In the genomic region with DNA sequence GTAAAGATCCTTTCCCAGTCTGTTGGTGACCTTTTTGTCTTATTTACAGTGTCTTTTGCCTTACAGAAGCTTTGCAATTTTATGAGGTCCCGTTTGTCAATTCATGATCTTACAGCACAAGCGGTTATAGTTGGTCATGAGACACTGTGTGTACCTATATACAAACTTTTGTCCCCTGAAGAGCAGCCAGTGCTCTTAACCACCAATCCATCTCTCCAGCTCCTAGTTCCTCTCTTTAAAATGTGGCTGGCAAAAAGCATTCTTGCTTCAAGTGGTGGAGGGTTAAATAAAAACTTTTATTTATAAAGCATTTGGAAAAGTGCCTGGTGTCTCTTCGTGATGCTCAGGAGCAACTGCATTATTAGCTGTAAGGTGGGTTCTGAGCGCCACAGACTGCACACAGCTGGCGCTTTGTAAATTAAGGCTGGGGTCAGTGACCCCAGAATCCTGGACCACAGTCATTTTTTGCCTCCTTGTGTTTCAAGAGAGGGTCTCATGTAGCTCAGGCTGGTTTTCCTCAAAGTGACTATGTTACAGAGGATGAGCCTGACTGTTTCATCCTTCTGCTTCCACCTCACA, we compare ENCODE assay signal across 10 mouse cellular contexts. TPM values are rescaled to one million over a fixed set of nuclear protein-coding genes. Genes with fewer than 3 reads are reported as not detected.
DNase-seq lines count a peak whose midpoint lies in the region; ATAC-seq and TF ChIP-seq lines count a peak whose summit lies in the region.
"Had no signal": no experiment of that assay in that cellular context is flagged by ENCODE, and none has a peak within 500 bp of the region (broad histone marks: within the 10 kb centered on the region; RNA-seq: fewer than 3 reads in every experiment).

No protein-coding gene starts in this region.

- no peaks in the 10 kb centered on the region for H3K27me3 ChIP-seq in heart, embryonic 11.5 days (ENCODE audit: control insufficient read depth, insufficient read depth, low read length)
- H3K27me3 ChIP-seq in lung, postnatal 0 days (replicated peaks; ENCODE audit: insufficient read depth, low read length), result no peaks in the 10 kb centered on the region
- H3K27me3 ChIP-seq in limb, embryonic 15.5 days, result no peaks in the 10 kb centered on the region
- H3K27me3 ChIP-seq in stomach, embryonic 14.5 days (ENCODE audit: control insufficient read depth, insufficient read depth, low read length), result no peaks in the 10 kb centered on the region
- H3K27me3 ChIP-seq: limb, embryonic 13.5 days had no signal

- H3K4me2 ChIP-seq in heart, embryonic 11.5 days, result no peak overlapping the region
- H3K4me2 ChIP-seq in lung, postnatal 0 days (replicated peaks; ENCODE audit: low read depth, low read length), result no peak overlapping the region
- H3K4me2 ChIP-seq in limb, embryonic 15.5 days, result no peak overlapping the region
- no peak overlapping the region for H3K4me2 ChIP-seq in stomach, embryonic 14.5 days (replicated peaks; ENCODE audit: low read depth, low read length)
- H3K4me2 ChIP-seq: limb, embryonic 13.5 days had no signal

- DNase-seq in heart, postnatal 4 days, result no peak
- DNase-seq in lung, postnatal 0 days (ENCODE audit: low spot score), result no peak
- DNase-seq in lung, postnatal 14 days, result no peak
- DNase-seq in urinary bladder, postnatal 36 days (ENCODE audit: low spot score in 2 of 2), result no peak
- DNase-seq: gastrocnemius, postnatal 14 days had no signal

- no peak overlapping the region for H3K4me3 ChIP-seq in heart, embryonic 11.5 days (ENCODE audit: low read depth, low read length)
- H3K4me3 ChIP-seq in lung, postnatal 0 days (ENCODE audit: low read depth, low read length), result no peak overlapping the region
- H3K4me3 ChIP-seq in limb, embryonic 15.5 days, result no peak overlapping the region
- H3K4me3 ChIP-seq in stomach, embryonic 14.5 days (ENCODE audit: low read depth, low read length), result no peak overlapping the region
- H3K4me3 ChIP-seq: limb, embryonic 13.5 days had no signal

- no peaks in the 10 kb centered on the region for H3K4me1 ChIP-seq in heart, embryonic 11.5 days (ENCODE audit: control insufficient read depth, insufficient read depth, low read length)
- no peaks in the 10 kb centered on the region for H3K4me1 ChIP-seq in lung, postnatal 0 days (ENCODE audit: insufficient read depth, low read depth, low read length)
- H3K4me1 ChIP-seq in limb, embryonic 15.5 days, result no peaks in the 10 kb centered on the region
- no peaks in the 10 kb centered on the region for H3K4me1 ChIP-seq in stomach, embryonic 14.5 days (ENCODE audit: control insufficient read depth, insufficient read depth, low read length)
- H3K4me1 ChIP-seq: limb, embryonic 13.5 days had no signal

- peaks cover 53% of the 10 kb centered on the region for H3K9me3 ChIP-seq in heart, embryonic 11.5 days (replicated peaks; ENCODE audit: control insufficient read depth, low read length)
- H3K9me3 ChIP-seq in lung, postnatal 0 days (ENCODE audit: low read length), result peaks cover 45% of the 10 kb centered on the region
- peaks cover 55% of the 10 kb centered on the region for H3K9me3 ChIP-seq in limb, embryonic 15.5 days
- H3K9me3 ChIP-seq in stomach, embryonic 14.5 days (ENCODE audit: control insufficient read depth, low read depth, low read length), result peaks cover 54% of the 10 kb centered on the region

- no peak for TF ChIP-seq EP300 in lung, postnatal 0 days (IDR thresholded peaks at IDR 0.05)

- no peak overlapping the region for H3K9ac ChIP-seq in heart, embryonic 11.5 days (ENCODE audit: low read depth, low read length)
- no peak overlapping the region for H3K9ac ChIP-seq in lung, postnatal 0 days (replicated peaks; ENCODE audit: low read depth)
- H3K9ac ChIP-seq in limb, embryonic 15.5 days, result no peak overlapping the region
- no peak overlapping the region for H3K9ac ChIP-seq in stomach, embryonic 14.5 days (replicated peaks; ENCODE audit: low read depth, low read length)
- H3K9ac ChIP-seq: limb, embryonic 13.5 days had no signal

- 66% methylated on average over 5 of the region's 5 CpGs for WGBS in heart, embryonic 11.5 days (ENCODE audit: insufficient replicate concordance)
- WGBS in lung, postnatal 0 days, result 65% methylated on average over 5 of the region's 5 CpGs
- WGBS in limb, embryonic 15.5 days, result 67% methylated on average over 5 of the region's 5 CpGs
- 73% methylated on average over 5 of the region's 5 CpGs for WGBS in stomach, embryonic 14.5 days

- H3K36me3 ChIP-seq in heart, embryonic 11.5 days (ENCODE audit: control insufficient read depth, insufficient read depth, low read length), result 0 out of 2 replicates have a peak, but pooled peaks cover 1% of the 10 kb centered on the region
- no peaks in the 10 kb centered on the region for H3K36me3 ChIP-seq in lung, postnatal 0 days (ENCODE audit: insufficient read depth, low read length)
- H3K36me3 ChIP-seq in limb, embryonic 15.5 days, result no peaks in the 10 kb centered on the region
- H3K36me3 ChIP-seq in stomach, embryonic 14.5 days (ENCODE audit: control insufficient read depth, insufficient read depth, low read length), result no peaks in the 10 kb centered on the region
- H3K36me3 ChIP-seq: limb, embryonic 13.5 days had no signal

- no peak for TF ChIP-seq CTCF in lung, postnatal 0 days (IDR thresholded peaks at IDR 0.05)

- no peak overlapping the region for H3K27ac ChIP-seq in heart, embryonic 11.5 days (ENCODE audit: low read depth, low read length)
- H3K27ac ChIP-seq in lung, postnatal 0 days (ENCODE audit: low read length), result no peak overlapping the region
- no peak overlapping the region for H3K27ac ChIP-seq in limb, embryonic 15.5 days
- no peak overlapping the region for H3K27ac ChIP-seq in stomach, embryonic 14.5 days (ENCODE audit: low read length)
- H3K27ac ChIP-seq: limb, embryonic 13.5 days had no signal

- peak; percentile 36; the same call in 1 of the 2 replicates for ATAC-seq in heart, embryonic 11.5 days (replicated peaks; ENCODE audit: insufficient number of reproducible peaks, low FRiP score, low TSS enrichment)
- peak; percentile 29; the same call in 1 of the 2 replicates for ATAC-seq in lung, postnatal 0 days
- ATAC-seq in limb, embryonic 15.5 days (ENCODE audit: insufficient number of reproducible peaks, low FRiP score, low TSS enrichment, low read depth), result peak; percentile 64; the same call in 1 of the 2 replicates
- peak; percentile 62 for ATAC-seq in stomach, embryonic 14.5 days (ENCODE audit: insufficient number of reproducible peaks, insufficient read depth, low FRiP score, low read depth)

RNA-seq across cellular contexts. Expression of gene Zfp978, which starts 23.0 kb away (rescaled TPM):
- 0.20 TPM in 1 of 2 replicates, not detected in the other for polyA plus RNA-seq in heart, embryonic 11.5 days (2014; fragmentation: Nextera tagmentation; extraction: Ambion mirVana)
- total RNA-seq in heart, postnatal 4 days (2021), result under 1 TPM; 0.31 to 0.34 TPM
- 0.17 TPM in 1 of 2 replicates, not detected in the other for polyA plus RNA-seq in lung, postnatal 0 days (2015; fragmentation: Nextera tagmentation; extraction: Ambion mirVana)
- 0.14 TPM in 1 of 2 replicates, not detected in the other for polyA plus RNA-seq in limb, embryonic 15.5 days (2015; fragmentation: Nextera tagmentation; extraction: Ambion mirVana)
- 0.26 TPM in 1 of 2 replicates, not detected in the other for polyA plus RNA-seq in stomach, embryonic 14.5 days (2014; fragmentation: Nextera tagmentation; extraction: Ambion mirVana)
- total RNA-seq: gastrocnemius, postnatal 14 days had no signal
- polyA plus RNA-seq: embryonic facial prominence, embryonic 14.5 days; limb, embryonic 13.5 days had no signal

RNA-seq across cellular contexts. Expression of gene Zfp988, which starts 32.6 kb away (rescaled TPM):
- 0.11 TPM in 1 of 2 replicates, not detected in the other for polyA plus RNA-seq in heart, embryonic 11.5 days (2014; fragmentation: Nextera tagmentation; extraction: Ambion mirVana)
- total RNA-seq in heart, postnatal 4 days (2021), result under 1 TPM in 1 of 2 experiments, not detected in 1; 0.12 TPM
- polyA plus RNA-seq in lung, postnatal 0 days (2015; fragmentation: Nextera tagmentation; extraction: Ambion mirVana), result not detected in 2 replicates
- polyA plus RNA-seq in limb, embryonic 15.5 days (2015; fragmentation: Nextera tagmentation; extraction: Ambion mirVana), result 0.22 TPM in 1 of 2 replicates, not detected in the other
- polyA plus RNA-seq in stomach, embryonic 14.5 days (2014; fragmentation: Nextera tagmentation; extraction: Ambion mirVana), result 0.21 and 0.22 TPM in 2 replicates
- total RNA-seq: gastrocnemius, postnatal 14 days had no signal
- polyA plus RNA-seq: embryonic facial prominence, embryonic 14.5 days had no signal
